In the genomic region with DNA sequence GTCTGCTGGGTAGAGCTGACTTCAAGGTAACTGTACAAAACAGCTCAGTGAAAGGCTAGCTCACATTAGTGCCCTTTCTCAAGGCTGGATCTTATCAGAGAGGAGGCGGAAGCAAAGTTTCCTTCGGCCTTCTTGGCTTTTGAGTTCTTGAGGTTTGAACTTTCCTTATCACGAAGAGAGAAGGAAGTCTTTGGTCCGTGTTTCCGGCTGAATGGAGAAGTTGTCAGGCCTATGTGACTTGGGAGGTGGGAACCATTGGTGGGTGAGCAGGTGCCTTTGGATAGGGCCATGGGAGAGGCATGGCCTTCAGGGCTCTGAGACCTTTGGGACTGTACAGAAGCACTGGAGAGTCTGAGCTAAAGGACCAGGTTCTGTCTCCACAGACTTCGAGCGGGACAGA, we compare ENCODE assay signal across 31 mouse cellular contexts.
DNase-seq lines count a peak whose midpoint lies in the region; ATAC-seq and TF ChIP-seq lines count a peak whose summit lies in the region.
"Had no signal": no experiment of that assay in that cellular context is flagged by ENCODE, and none has a peak within 500 bp of the region (broad histone marks: within the 10 kb centered on the region; RNA-seq: fewer than 3 reads in every experiment).

No protein-coding gene starts in this region.

- no peak for DNase-seq in gastrocnemius, adult 2 months
- no peak for DNase-seq in gastrocnemius, postnatal 10 days
- DNase-seq in 416B (ENCODE audit: low read depth), result peak; percentile 85
- DNase-seq in frontal cortex, postnatal 14 days (ENCODE audit: low spot score in 2 of 2), result no peak
- no peak for DNase-seq in right cerebral cortex, postnatal 10 days (ENCODE audit: low spot score in 2 of 2)
- DNase-seq in kidney, adult 11 months, result no peak
- DNase-seq: adrenal gland, postnatal 10 days; cerebellum, adult 18-20 months; cerebellum, postnatal 10 days; forebrain, postnatal 0 days; gastrocnemius, postnatal 25 days; heart, adult 18-20 months; kidney, adult 8-10 months; kidney, postnatal 10 days; lung, embryonic 14.5 days; lung, postnatal 14 days; right cerebral cortex, postnatal 14 days had no signal

- ATAC-seq in common myeloid progenitor, adult 5-6 weeks (replicated peaks; ENCODE audit: low read depth, poor library complexity, severe bottlenecking), result peak; percentile 67
- peak; percentile 58 for ATAC-seq in megakaryocyte, adult 5-6 weeks (ENCODE audit: poor library complexity, severe bottlenecking)
- ATAC-seq: forebrain, postnatal 0 days; hindbrain, postnatal 0 days; intestine, embryonic 15.5 days had no signal

- no peak for TF ChIP-seq CTCF in gastrocnemius, adult 2 months (IDR thresholded peaks at IDR 0.05)

- no peak overlapping the region for H3K4me3 ChIP-seq in gastrocnemius, adult 2 months
- H3K4me3 ChIP-seq: embryonic facial prominence, embryonic 15.5 days; forebrain, embryonic 12.5 days; hindbrain, embryonic 12.5 days; intestine, embryonic 15.5 days; limb, embryonic 13.5 days; megakaryocyte, embryonic 14.5 days; midbrain, embryonic 12.5 days; myocyte; neural tube, embryonic 13.5 days; stomach, embryonic 15.5 days had no signal

- intact Hi-C loops in gastrocnemius, adult 2 months (cut with DNase I), result no loop called here

- peak overlapping the region; percentile 24; the same call in 1 of the 2 replicates for H3K27ac ChIP-seq in gastrocnemius, adult 2 months
- H3K27ac ChIP-seq: embryonic facial prominence, embryonic 15.5 days; forebrain, embryonic 12.5 days; hindbrain, embryonic 12.5 days; hindbrain, postnatal 0 days; intestine, embryonic 15.5 days; limb, embryonic 13.5 days; liver, embryonic 14.5 days; midbrain, embryonic 12.5 days; neural tube, embryonic 13.5 days; stomach, embryonic 15.5 days had no signal
